ENCODE assay signal across 23 mouse cellular contexts in the genomic region with DNA sequence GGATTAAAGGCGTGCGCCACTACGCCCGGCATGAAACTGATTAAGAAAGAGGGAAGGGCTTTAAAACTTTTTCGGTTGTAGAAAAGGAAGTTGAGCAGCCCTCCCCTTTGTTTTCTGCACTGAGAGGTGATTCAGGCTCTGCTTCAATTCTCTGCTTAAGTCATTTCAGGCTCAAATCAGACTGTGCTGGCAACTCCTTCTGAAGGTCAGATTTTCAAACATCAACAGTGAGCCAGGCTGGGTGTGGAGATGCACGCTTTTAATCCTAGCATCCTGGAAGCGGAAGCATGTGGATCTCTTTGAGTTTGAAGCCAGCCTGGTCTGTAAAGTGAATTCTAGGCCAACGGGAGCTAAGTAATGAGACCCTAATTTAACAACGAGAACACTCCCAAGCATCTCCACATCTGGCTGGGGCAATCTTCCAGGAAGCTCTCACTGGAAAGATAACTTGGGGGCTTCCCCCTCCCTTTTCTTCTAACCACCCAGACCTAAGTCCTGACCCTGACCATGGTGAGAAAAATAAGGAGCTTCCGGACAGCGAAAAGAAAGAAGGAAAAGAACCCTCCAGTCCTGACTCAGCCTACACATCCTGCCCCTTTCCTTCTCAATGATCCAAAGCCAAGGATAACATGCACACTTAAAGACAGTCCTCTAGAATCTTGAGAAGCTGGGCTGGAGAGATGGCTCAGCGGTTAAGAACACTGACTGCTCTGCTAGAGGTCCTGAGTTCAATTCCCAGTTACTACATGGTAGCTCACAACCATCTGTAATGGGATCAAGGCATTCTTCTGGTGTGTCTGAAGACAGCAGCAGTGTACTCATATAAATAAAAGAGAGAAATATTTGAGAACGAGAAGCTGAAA. TPM values are rescaled to one million over a fixed set of nuclear protein-coding genes. Genes with fewer than 3 reads are reported as not detected.
DNase-seq lines count a peak whose midpoint lies in the region; ATAC-seq and TF ChIP-seq lines count a peak whose summit lies in the region.
"Had no signal": no experiment of that assay in that cellular context is flagged by ENCODE, and none has a peak within 500 bp of the region (broad histone marks: within the 10 kb centered on the region; RNA-seq: fewer than 3 reads in every experiment).

No protein-coding gene starts in this region.

- H3K4me1 ChIP-seq in liver, adult 2 months (ENCODE audit: control insufficient read depth, insufficient read depth, low read length) = peaks cover 34% of the 10 kb centered on the region
- H3K4me1 ChIP-seq in liver, embryonic 11.5 days (replicated peaks; ENCODE audit: control insufficient read depth, insufficient read depth, low read length) = peaks cover 62% of the 10 kb centered on the region
- H3K4me1 ChIP-seq: forebrain, embryonic 13.5 days; midbrain, embryonic 10.5 days; neural tube, embryonic 12.5 days had no signal

- TF ChIP-seq CTCF in liver, adult 2 months (IDR thresholded peaks at IDR 0.05; ENCODE audit: low read depth, low read length) = no peak

- H3K79me2 ChIP-seq in liver, adult 2 months (ENCODE audit: control insufficient read depth, insufficient read depth, low read length) = peaks cover 15% of the 10 kb centered on the region; the same call in 1 of the 2 replicates
- no peaks in the 10 kb centered on the region for H3K79me2 ChIP-seq in macrophage (ENCODE audit: inconsistent target)

- peak overlapping the region; percentile 59 for H3K4me3 ChIP-seq in liver, adult 2 months (ENCODE audit: insufficient read depth, low read depth, low read length)
- peak overlapping the region; percentile 4; the same call in 1 of the 2 replicates for H3K4me3 ChIP-seq in liver, embryonic 11.5 days (ENCODE audit: low read depth, low read length)
- no peak overlapping the region for H3K4me3 ChIP-seq in macrophage (ENCODE audit: inconsistent target)
- H3K4me3 ChIP-seq: embryonic facial prominence, embryonic 10.5 days; forebrain, embryonic 13.5 days; hindbrain, embryonic 12.5 days; kidney, embryonic 15.5 days; midbrain, embryonic 10.5 days; neural tube, embryonic 12.5 days had no signal

- no peak for ATAC-seq in liver, embryonic 11.5 days (replicated peaks; ENCODE audit: low FRiP score)
- ATAC-seq: CD4-positive, CD25-positive, alpha-beta regulatory T cell, adult 4 months; forebrain, embryonic 13.5 days; inflammation-experienced regulatory T-cells, adult 6 months had no signal

- TF ChIP-seq POLR2A in liver, adult 2 months (IDR thresholded peaks at IDR 0.05; ENCODE audit: extremely low read depth, insufficient read depth, low read length) = no peak

- WGBS in liver, adult 2 months = 27% methylated on average over 13 of the region's 13 CpGs
- WGBS in liver, embryonic 11.5 days = 61% methylated on average over 13 of the region's 13 CpGs
- WGBS in macrophage (ENCODE audit: missing documents) = 35% methylated on average over 13 of the region's 13 CpGs

- H3K9ac ChIP-seq in liver, adult 2 months (ENCODE audit: low read depth, low read length) = peak overlapping the region; percentile 79
- H3K9ac ChIP-seq in liver, embryonic 11.5 days (ENCODE audit: low read depth, low read length) = no peak overlapping the region; the same call in 1 of the 2 replicates
- H3K9ac ChIP-seq: forebrain, embryonic 13.5 days; hindbrain, embryonic 12.5 days; kidney, embryonic 15.5 days; neural tube, embryonic 12.5 days had no signal

- DNase-seq in liver, adult 2 months (ENCODE audit: extremely low read depth, low read depth, low spot score) = peak; percentile 65
- DNase-seq in liver = no peak
- no peak for DNase-seq in liver, embryonic 11.5 days (ENCODE audit: low spot score)
- DNase-seq in left cerebral cortex, adult 8-10 months (ENCODE audit: low spot score in 2 of 2) = no peak
- DNase-seq in cerebellum, postnatal 25 days = no peak
- no peak for DNase-seq in lung, postnatal 10 days
- DNase-seq: adrenal gland, postnatal 25 days; cerebellum, adult 18-20 months; heart, postnatal 10 days; left cerebral cortex, postnatal 4 days; lung, adult 18-20 months; right cerebral cortex, postnatal 4 days; thymus, adult 2 months had no signal

- peaks cover 8% of the 10 kb centered on the region for H3K36me3 ChIP-seq in liver, adult 2 months (ENCODE audit: control insufficient read depth, insufficient read depth, low read length)
- no peaks in the 10 kb centered on the region for H3K36me3 ChIP-seq in liver, embryonic 11.5 days (ENCODE audit: control insufficient read depth, insufficient read depth, low read length)
- no peaks in the 10 kb centered on the region for H3K36me3 ChIP-seq in macrophage (ENCODE audit: inconsistent target)
- H3K36me3 ChIP-seq: embryonic facial prominence, embryonic 10.5 days; hindbrain, embryonic 12.5 days; kidney, embryonic 15.5 days; midbrain, embryonic 10.5 days; neural tube, embryonic 12.5 days had no signal

- H3K27me3 ChIP-seq in liver, adult 2 months (ENCODE audit: control insufficient read depth, insufficient read depth, low read length) = no peaks in the 10 kb centered on the region
- no peaks in the 10 kb centered on the region for H3K27me3 ChIP-seq in liver, embryonic 11.5 days (replicated peaks; ENCODE audit: control insufficient read depth, insufficient read depth, low read length)
- H3K27me3 ChIP-seq: forebrain, embryonic 13.5 days; hindbrain, embryonic 12.5 days; kidney, embryonic 15.5 days; neural tube, embryonic 12.5 days had no signal

- H3K4me2 ChIP-seq in liver, embryonic 11.5 days = peak overlapping the region; percentile 44
- H3K4me2 ChIP-seq: forebrain, embryonic 13.5 days; heart, embryonic 11.5 days; hindbrain, embryonic 12.5 days; kidney, embryonic 15.5 days; neural tube, embryonic 12.5 days had no signal

- peak overlapping the region; percentile 94 for H3K27ac ChIP-seq in liver, adult 2 months (replicated peaks; ENCODE audit: insufficient read depth, low read depth, low read length)
- peak overlapping the region; percentile 60; the same call in 1 of the 2 replicates for H3K27ac ChIP-seq in liver, embryonic 11.5 days (ENCODE audit: low read depth, low read length)
- H3K27ac ChIP-seq in macrophage = peak overlapping the region; percentile 38
- H3K27ac ChIP-seq: embryonic facial prominence, embryonic 10.5 days; forebrain, embryonic 13.5 days; hindbrain, embryonic 12.5 days; kidney, embryonic 15.5 days; midbrain, embryonic 10.5 days; neural tube, embryonic 12.5 days had no signal

- H3K9me3 ChIP-seq in liver, embryonic 11.5 days (ENCODE audit: control insufficient read depth, low read length) = no peaks in the 10 kb centered on the region
- H3K9me3 ChIP-seq: embryonic facial prominence, embryonic 10.5 days; forebrain, embryonic 13.5 days; hindbrain, embryonic 12.5 days; kidney, embryonic 15.5 days; midbrain, embryonic 10.5 days; neural tube, embryonic 12.5 days had no signal

RNA-seq across cellular contexts. Expression of gene Aqp9, which starts 7.4 kb away (rescaled TPM):
- 254 and 300 TPM in 2 replicates for total RNA-seq in liver, adult 2 months (2014; rRNA removed)
- 110 and 114 TPM in 2 replicates for polyA plus RNA-seq in liver, adult 2 months (2012; rRNA removed)
- 13.6 and 15.2 TPM in 2 replicates for polyA plus RNA-seq in liver, embryonic 11.5 days (2014; fragmentation: Nextera tagmentation; extraction: Ambion mirVana)
- total RNA-seq in macrophage (2018; cell fraction: chromatin; rRNA removed) = 1 to 10 TPM in 1 of 26 experiments, under 1 TPM in 7, not detected in 18; 0.16 to 2.6 (median 0.58) TPM
- 1 to 10 TPM in 5 of 26 experiments, under 1 TPM in 20, not detected in 1; 0.06 to 2.0 (median 0.23) TPM for total RNA-seq in macrophage (2018; cell fraction: cytosol; rRNA removed)
- 1 to 10 TPM in 10 of 26 experiments, under 1 TPM in 4, not detected in 12; 0.27 to 4.6 (median 1.2) TPM for total RNA-seq in macrophage (2018; cell fraction: nucleus; rRNA removed)
- 0.21 to 0.23 TPM in 2 of 3 replicates, not detected in the other for polyA plus RNA-seq in macrophage (2018)
- total RNA-seq in left cerebral cortex, adult 8-10 months (2022) = 1 to 10 TPM; 2.1 to 3.6 (median 2.7) TPM
- polyA plus RNA-seq: embryonic facial prominence, embryonic 10.5 days; hindbrain, embryonic 12.5 days; inflammation-experienced regulatory T-cells, adult 6 months had no signal

RNA-seq across cellular contexts. Expression of gene Aldh1a2, which starts 54.5 kb away (rescaled TPM):
- 0.34 and 0.46 TPM in 2 replicates for total RNA-seq in liver, adult 2 months (2014; rRNA removed)
- polyA plus RNA-seq in liver, adult 2 months (2012; rRNA removed) = 0.09 and 0.16 TPM in 2 replicates
- 19.6 and 24.3 TPM in 2 replicates for polyA plus RNA-seq in liver, embryonic 11.5 days (2014; fragmentation: Nextera tagmentation; extraction: Ambion mirVana)
- total RNA-seq in macrophage (2018; cell fraction: chromatin; rRNA removed) = 1 to 10 TPM in 1 of 26 experiments, not detected in 25; 1.4 TPM
- total RNA-seq in macrophage (2018; cell fraction: cytosol; rRNA removed) = under 1 TPM in 9 of 26 experiments, not detected in 17; 0.04 to 0.10 (median 0.07) TPM
- under 1 TPM in 1 of 26 experiments, not detected in 25; 0.38 TPM for total RNA-seq in macrophage (2018; cell fraction: nucleus; rRNA removed)
- 0.17 TPM in 1 of 3 replicates, not detected in the others for polyA plus RNA-seq in macrophage (2018)
- total RNA-seq in left cerebral cortex, adult 8-10 months (2022) = 10 to 100 TPM in 3 of 4 experiments, 1 to 10 TPM in 1; 8.2 to 12.1 (median 11.3) TPM
- polyA plus RNA-seq: CD4-positive, CD25-positive, alpha-beta regulatory T cell, adult 4 months had no signal

Comparison
In these comparisons a context has a peak if more than half of its experiments do, and no peak if none do; other contexts are left out.
1. RNA of gene Aldh1a2, which starts 54.5 kb away (polyA plus RNA-seq): 19.6 to 24.3 TPM in liver, embryonic 11.5 days; 0.17 TPM in macrophage and 0.09 to 0.16 TPM in liver, adult 2 months; every median in the first group is over 10 times any median in the second.
2. H3K27ac ChIP-seq: peak in every context shown above with its lines; median percentile 94 in liver, adult 2 months; 60 in liver, embryonic 11.5 days; 38 in macrophage.
3. RNA of gene Aqp9, which starts 7.4 kb away (polyA plus RNA-seq): 110 to 114 TPM in liver, adult 2 months and 13.6 to 15.2 TPM in liver, embryonic 11.5 days; 0.21 to 0.23 TPM in macrophage; every median in the first group is over 10 times any median in the second.